Mouse (Mus musculus): ENCODE measurements at regions not wholly inside any gene's neighbourhood (a gene's known extent, or its start where the extent isn't known, plus 50 kb on each side); places are given as distances from the start of the nearest gene placed in this dataset.

DNA sequence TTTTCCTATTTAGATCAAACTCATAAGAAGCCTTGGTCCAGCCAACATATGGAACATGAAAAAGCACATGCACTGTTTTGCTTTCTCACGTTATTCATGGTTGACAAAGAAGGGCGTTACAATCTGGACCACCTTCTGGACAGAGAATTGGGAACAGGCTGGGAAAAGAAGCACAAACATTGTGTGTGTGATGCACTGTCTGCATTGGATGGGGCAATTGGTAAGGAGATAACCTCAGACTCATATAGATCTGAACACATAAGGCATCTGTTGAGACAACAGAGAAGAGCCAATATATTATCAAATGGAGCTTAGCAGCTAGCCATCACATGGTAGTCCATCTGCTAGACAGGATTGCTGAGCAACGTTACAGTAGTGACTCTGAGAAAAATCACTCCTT is 317.1 kb downstream of the Fam84a start:
- DNase-seq (ENCODE audit: extremely low spot score, low read depth, low spot score), result no peak

DNA sequence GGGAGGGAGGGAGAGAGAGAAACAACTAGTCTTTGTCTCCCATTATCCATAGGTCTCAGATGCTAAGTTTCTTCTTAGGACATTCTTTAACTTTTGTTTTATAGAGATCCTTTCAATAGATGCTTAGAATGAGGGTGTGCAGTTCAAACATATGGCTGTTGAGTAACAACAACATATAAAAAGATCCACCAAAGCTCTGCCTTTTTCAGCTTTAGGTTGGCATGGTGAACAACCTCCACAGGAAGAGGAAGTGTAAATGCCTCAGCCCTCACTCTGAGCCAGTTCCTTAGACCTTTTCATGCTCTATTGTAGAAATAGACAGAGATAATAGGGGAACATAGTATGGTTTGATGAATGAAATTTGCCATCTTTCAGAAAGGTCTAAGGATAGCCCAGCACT is 326.0 kb downstream of the Fam84a start:
- no peak for DNase-seq (ENCODE audit: extremely low spot score, low read depth, low spot score)

DNA sequence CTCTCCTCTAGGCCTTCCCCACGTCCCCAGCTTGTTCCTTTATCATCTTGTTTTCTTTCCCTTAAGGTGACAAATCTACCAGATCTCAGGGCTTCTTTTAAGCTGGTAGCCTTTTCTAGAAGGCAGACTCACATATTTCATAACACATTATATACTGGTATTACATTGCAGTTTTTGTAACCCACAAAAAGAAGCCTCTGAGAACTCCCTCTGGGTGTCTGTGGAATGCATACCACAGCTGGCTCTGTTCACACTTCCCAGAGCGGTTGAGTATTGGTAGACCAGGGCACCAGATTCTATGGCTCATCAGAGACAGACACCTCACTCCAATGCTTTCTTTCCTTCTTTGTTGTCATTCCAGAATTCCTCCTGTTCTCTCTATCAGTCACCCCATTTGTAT is 336.4 kb downstream of the Fam84a start:
- no peak for DNase-seq (ENCODE audit: extremely low spot score, low read depth, low spot score)

DNA sequence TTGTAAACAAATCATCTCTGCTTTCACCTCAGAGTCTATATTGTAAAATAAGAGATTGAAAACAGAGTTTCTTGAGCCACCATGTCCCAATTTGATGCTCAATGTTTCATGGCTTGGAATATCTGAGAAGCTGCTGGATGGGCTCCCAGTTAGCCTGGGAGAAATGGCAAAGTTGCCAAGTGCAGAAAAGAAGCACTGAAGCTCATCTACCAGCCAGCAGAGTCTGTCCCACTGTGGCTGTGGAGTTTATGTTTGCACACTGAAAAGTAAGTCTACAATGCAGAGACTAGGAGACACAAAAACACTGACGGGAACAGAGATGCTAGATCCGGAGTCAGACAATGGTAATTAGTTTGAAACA is 341.7 kb downstream of the Fam84a start:
- DNase-seq (ENCODE audit: extremely low spot score, low read depth, low spot score), result no peak

DNA sequence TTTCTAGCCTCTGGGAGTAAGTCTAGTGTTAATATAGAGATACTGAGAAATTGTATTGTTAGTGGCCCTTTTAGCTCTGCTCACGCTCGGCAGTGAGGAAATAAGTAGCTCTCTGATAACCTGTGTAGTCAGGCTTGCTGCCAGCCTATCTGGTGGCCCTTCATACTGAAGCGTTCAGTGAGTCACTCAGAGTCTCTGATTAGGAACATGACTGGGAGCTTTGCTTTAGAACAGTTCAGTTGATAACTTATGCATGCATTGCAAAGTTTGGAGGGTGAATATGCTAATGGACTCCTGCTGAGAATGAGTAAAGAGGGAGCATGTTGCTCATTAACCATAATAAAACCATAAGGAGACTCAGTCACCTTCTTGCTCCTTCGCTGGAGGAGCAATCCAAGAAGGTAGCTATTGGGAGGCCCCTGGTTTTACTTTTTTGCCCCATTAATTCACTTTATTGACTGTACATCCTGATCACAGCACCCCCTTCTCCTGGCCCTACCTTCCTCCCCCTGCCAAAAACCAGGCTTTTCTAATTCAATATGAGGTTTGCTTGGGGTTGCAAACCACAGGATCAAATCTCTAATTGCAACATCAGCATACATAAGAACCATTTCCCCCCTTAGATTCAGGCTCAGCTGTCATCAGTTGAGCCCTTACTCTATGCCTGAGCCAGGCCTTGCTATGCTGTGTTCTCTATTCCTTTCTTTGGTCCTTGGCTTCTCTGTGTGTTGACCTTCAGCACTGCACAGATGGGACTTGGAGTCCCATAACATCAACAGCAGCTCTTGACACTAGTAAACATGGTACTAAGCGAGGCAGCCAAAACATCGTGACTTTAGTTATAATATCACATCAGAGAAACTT is 342.3 kb downstream of the Fam84a start:
- no peak for DNase-seq (ENCODE audit: extremely low spot score, low read depth, low spot score)

DNA sequence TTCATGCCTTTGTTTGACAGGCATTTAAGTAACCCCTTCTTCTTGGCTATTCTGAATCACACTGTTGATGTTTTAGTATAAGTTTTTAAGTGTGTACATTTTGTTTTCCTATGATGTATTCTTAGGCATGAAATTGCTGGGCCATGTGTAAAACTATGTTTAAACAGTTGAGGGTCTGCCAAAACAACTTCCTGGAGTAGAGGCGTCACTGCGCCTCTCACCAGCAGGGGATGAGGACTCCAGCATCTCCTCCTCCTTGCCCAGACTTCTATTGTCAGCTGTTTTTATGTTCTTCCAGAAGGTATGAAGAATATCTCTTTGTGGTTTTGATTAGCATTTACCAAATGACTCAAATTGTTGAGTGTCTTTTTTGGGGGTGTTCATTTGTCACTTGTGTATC is 372.1 kb downstream of the Fam84a start:
- DNase-seq (ENCODE audit: extremely low spot score, low read depth, low spot score), result no peak

DNA sequence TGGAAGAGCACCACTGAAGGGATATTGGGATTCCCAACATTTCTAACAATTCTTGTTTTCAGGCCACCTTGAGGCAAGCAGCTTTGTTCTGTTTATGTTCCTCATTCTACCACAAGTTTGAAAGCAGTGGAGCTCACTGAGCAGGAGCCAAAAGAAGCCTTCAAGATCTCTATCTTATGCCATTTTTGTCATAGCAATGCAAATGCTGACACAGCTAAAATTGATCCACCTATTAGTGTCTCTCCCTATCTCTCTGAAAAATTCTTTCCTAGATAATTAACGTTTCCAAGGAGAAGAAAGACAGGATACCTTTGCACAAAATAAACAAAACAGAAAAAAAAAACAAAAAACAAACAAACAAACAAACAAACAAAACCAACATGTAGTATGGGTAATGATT is 375.2 kb downstream of the Fam84a start:
- DNase-seq (ENCODE audit: extremely low spot score, low read depth, low spot score), result no peak

DNA sequence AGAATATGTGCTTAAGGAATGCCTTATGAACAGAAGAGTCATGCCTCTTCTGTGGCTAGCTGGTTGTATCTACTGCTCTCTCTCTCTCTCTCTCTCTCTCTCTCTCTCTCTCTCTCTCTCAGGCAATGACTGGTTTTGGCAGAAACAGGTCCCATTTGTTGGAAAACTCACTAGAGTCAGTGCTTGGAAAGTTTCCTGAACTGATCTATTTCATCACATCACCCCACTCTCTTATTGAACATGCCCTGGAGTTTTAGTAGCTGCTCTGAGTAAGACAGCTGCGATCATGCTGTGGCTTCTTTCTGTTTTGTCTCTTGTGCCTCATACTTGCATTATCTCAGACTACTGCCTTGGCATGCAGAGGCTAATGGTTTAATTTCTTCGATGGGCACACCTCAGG is 382.2 kb downstream of the Fam84a start:
- DNase-seq (ENCODE audit: extremely low spot score, low read depth, low spot score), result no peak

DNA sequence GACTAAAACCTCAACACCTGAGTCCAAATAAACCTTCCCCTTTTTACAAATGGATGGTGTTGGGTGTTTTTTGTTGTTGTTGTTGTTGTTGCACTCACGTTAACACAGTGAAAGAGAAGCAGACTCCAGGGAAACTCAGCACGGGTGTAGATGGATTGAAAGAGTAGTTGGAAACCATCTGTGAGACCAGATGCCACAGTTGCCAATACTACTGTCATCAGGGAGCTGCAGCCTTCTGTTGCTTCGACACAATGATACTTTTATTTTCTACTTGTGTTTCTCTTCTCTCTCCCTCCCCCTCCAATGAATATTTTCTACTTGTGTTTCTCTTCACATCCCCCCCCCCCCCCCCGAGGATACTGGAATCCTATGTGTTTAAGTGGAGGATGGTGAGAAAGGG is 382.7 kb downstream of the Fam84a start:
- DNase-seq (ENCODE audit: extremely low spot score, low read depth, low spot score), result no peak

DNA sequence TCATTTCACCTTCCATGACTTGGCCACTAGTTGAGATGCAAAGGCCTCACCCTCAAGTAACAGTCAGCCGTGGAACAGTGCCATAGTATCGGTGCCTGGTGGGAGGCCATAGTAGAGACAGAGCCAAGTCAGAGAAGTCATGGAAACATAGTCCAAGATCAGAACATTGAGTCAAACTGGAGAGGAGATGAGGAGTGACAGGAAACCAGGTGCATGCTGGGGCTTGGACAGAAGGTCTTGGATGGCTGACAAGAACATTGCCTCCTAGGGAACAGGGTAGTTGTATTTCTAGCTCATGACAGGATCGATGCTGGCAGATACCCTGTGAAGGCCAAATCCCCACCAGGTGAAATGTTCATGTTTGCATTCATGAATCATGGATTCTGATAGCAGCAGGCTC is 385.4 kb downstream of the Fam84a start:
- no peak for DNase-seq (ENCODE audit: extremely low spot score, low read depth, low spot score)

DNA sequence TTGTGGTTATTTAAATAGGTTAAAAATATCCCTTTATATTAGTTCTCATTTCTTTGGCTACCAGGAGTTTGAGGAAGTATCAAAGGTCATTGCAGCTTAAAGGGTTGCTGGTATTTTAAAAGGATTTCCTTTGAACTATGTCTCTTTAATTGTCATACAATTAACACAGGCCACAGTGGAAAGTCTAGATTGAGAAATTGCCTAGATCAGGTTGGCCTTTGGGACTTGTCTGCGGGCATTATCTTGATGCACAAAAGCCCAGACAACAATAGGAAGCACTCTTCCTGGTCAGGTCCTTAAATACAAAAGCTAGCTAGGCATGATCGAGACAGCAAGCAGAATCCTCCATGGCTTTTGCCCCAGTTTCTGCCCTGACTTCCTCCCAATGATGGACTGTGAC is 398.0 kb downstream of the Fam84a start:
- no peak for DNase-seq (ENCODE audit: extremely low spot score, low read depth, low spot score)

DNA sequence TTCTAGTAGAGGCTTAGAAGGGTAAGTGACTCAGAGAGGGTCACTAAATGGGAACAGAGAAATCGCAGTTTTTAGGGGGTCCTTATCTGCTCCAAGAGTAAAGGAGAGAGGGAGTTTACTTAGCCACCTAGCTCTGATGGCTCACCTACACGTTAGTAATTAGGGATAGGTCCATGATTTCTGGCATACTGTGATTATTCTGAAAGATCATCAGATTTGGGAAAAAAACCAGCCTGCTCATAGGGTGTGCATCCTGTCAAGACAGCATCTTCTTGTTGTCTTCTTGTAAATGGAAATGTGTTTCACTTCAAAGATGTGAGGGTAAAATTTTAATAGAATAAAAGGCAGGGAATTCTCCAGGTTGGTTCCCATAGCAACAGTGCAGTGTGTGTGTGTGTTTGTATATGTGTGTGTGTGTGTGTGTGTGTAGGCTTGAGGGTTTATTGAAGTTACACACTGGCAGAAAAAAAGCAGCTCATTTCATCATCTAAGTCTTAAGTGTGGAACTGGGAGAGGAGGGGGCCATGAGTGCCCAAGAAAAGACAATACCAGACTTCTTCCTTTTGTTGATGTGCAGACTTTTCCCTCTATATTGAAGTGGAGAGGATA is 407.4 kb downstream of the Fam84a start:
- no peak for DNase-seq (ENCODE audit: extremely low spot score, low read depth, low spot score)

DNA sequence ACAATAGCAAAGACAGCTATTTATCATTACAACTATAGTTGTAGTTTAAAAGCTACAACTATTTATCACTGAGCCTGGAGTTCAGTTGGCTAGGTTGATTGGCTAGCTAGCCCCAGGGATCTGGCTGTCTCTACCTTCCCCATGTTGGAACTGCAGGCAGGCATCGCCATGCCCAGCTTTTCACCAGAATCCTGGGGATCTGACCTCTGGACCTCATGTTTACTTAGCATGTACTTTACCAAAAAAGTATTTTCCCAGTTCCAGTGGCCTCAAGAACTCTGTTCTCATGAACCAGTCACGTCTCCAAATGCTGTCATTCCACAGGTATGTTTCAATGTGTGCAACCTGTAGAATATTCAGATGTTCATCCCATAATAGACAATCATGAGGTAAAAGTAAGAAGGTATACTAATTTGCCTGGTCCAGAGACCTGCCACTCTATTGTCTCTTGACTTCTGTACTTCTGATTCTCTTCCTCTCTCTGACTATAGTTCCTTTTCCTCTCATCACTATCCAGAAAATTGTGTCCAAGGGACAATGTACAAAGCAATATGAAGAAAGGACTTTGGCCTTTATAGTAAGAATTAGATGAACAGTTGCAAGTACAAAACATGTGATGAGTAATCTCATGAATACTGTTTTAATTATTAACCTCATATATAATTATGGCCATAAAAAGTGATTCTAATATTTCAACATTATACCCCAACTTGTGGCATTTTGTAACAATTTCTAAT is 421.8 kb downstream of the Fam84a start:
- no peak for DNase-seq (ENCODE audit: extremely low spot score, low read depth, low spot score)

DNA sequence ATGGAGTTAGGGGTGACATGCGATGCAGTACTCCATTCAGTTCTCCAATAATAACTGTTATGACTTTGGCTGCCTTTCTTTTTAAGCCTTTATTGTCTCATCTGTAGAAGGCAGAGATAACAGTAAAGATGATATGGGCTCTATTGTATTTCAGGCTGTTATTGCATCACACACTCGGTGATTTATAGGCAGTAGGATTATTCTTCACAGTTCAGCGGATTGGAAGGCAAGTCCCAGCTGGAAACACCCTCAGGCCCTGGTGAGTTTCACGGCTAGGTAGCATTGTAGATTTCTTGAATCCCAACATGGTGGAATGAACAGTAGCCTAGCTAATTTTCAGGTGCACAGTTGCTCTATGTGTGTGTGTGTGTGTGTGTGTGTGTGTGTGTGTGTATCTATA is 422.9 kb downstream of the Fam84a start:
- no peak for DNase-seq (ENCODE audit: extremely low spot score, low read depth, low spot score)

DNA sequence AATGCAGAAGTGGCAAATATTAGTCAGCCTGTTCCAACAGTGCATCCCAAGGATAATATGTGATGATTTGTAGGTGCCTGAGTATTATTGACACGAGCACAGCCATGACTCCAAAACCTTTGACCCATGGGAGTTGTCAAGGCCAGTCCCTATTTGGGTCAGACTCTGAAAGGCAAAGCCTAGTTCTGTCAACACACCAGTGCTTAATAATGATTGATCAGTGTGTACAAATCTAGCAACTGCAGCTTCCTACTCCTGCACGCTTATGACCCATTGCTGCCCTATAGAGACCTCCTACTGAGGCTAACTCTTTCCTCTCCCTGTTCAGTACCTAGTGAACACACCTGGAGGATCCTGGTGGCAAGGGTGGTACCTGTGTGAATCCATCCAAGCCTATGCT is 427.3 kb downstream of the Fam84a start:
- DNase-seq (ENCODE audit: extremely low spot score, low read depth, low spot score), result no peak

DNA sequence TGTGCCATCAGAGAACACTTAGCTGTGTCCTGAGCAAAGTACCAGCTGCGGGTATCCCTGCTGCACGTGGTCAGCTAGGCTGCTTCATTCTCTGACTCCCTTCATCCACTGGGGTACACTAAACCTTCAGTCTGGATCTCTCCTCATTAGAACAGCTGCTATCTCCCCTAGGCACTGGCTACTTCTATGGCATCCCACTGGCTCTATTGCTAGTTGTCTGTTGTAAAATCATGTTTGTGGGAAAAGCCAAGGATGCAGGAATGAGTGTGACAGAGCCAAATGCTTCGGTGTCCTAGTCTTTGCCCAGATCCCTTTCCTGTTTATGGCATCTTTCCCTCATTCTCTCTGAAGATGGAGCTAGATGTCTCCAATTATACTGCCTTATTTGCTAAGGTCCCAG is 440.9 kb downstream of the Nbas start:
- no peak for DNase-seq (ENCODE audit: extremely low spot score, low read depth, low spot score)

DNA sequence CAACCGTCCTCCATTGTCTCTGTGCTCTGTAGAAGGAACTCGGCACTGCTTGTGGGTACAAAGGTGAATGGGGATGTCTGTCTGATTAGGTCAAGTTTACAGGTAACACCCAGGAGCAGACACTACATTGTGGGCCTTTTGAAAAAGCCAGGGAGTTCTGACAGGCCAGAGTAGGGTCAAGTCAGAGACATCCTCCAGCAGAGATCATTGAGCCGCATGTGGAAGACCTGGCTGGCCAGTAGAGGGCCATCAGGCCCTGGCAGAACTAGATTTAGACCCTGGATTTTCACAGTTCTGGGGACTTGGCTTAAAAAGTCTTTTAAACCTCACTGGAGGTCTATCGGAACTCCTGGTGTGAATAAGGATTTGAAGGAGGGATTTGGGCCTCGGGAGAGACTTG is 438.8 kb downstream of the Nbas start:
- DNase-seq (ENCODE audit: extremely low spot score, low read depth, low spot score), result no peak

DNA sequence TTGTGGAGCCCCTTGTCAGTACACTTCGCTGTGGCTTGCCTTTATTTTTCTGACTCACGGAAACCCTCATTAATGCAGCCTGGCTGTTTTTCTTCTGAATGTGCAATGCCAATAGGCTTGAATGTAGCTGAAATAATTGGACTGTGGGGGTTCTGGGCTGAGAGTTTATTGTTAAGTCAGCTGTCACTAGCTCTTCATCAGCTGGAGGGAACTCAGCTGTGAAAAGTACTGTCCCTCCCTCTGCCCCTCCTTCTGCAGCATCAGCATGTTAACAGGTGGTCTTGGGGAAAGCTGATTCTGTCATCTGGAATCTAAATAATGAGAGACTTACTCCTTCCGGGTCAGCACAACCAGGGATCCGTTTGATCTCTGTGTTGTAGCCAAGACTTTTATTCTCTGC is 437.6 kb downstream of the Nbas start:
- DNase-seq (ENCODE audit: extremely low spot score, low read depth, low spot score), result no peak

DNA sequence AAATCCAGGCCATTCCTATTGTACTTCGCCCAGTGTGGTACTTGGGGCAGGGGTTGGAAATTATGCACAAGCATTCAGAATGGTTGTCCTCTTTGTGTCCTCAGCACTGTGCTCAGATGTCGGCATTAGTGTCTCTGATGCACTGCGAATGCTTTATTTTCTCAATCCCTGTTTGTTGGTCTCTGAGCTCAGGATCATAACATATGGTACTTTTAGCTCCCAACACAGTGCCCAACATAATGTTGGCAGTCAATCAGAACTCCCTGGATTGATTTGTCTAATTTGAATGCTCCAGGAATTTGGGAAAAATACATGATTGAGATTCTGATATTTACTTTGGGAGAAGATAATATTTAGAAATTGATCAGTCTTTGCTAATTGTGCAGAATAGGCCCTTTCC is 434.7 kb downstream of the Nbas start:
- DNase-seq (ENCODE audit: extremely low spot score, low read depth, low spot score), result no peak

DNA sequence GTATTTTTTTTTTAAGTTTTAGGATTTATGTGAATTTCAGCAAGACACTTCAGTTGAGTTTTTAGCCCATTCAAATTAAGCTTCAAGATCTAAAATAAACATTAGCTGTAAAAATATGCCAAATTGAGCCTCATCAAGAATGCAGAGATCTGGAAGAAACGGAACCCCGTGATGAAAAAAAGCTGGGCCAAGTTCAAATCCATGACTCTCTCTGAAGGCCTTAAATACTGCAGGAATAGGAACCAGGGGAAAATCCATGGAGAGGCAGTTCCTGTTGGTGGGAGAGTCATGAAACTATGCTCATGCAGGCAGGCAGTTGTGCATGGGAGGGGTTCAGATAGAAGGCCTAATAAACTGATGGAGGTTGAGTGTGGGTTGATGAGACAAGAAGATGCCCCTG is 430.9 kb downstream of the Nbas start:
- no peak for DNase-seq (ENCODE audit: extremely low spot score, low read depth, low spot score)

DNA sequence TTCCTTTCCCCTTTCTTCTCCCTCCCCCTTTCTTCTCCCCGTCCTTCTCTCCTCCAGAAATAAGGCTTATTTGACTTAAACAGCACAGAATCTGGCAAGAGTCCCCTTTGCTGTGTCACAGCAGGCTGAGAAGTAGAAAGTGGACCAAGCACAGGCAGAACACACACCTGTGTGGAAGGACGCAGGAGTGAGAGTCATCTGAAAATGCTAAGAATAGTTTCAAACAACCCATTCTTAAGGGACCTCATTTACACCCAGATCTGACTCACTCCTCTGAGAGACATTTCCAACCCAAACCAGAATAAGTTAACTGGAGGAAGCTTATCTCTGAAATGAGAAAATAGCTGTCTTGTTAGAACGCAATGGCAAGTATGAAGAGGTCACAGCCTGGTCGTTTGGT is 429.9 kb downstream of the Nbas start:
- DNase-seq (ENCODE audit: extremely low spot score, low read depth, low spot score), result no peak

Measured in hindlimb bud, embryonic 11.5 days (tissue).